Mouse (Mus musculus) thymus, adult 2 months (tissue): ENCODE data around the gene Rbfox2.

Source experiments
- CTCF ChIP-seq: fragments of 200-500 bp; IDR thresholded peaks from 2 replicates; pipeline ENCODE4 v1.5.1; 2012; ENCODE audit warnings: mild to moderate bottlenecking, control low read depth, low read length, moderate library complexity, borderline replicate concordance; ENCODE audit not compliant: control insufficient read depth, poor library complexity, insufficient read depth; ENCODE audit errors: extremely low read depth
- POLR2A ChIP-seq: fragments of 200-500 bp; IDR thresholded peaks from 2 replicates; pipeline ENCODE4 v1.6.1; 2012; ENCODE audit warnings: mild to moderate bottlenecking, low read length, control low read depth, moderate library complexity; ENCODE audit not compliant: control insufficient read depth, poor library complexity, insufficient read depth; ENCODE audit errors: extremely low read depth

DNA sequence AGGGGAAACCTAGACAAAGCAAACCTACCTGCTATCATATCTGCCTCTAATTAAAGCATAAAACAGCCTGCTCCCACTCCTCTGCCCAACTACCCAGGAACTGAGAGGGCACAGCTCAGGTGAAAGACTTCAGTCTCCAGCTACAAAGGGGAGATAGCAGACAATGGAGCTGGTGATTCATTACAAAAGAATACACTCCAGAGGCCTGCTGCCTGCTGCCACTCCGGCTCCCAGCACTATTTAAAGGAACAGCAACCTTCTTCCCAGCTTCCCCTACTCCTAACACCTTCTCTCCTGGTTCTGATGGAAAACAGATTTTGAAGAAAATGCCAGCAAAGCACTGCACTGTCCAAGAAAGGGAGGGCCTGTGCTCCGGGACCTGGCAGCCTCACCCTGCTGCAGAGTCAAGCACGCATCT lies 156.4 kb downstream of the Rbfox2 start:
- no peak for TF ChIP-seq CTCF
- no peak for TF ChIP-seq POLR2A
